Mouse (Mus musculus): ENCODE data around the gene Hebp2. TPM values are rescaled to one million over a fixed set of nuclear protein-coding genes. Genes with fewer than 3 reads are reported as not detected.

The Hebp2 gene
- polyA plus RNA-seq, 1 experiment from 2014 or later, result 25.1 TPM

- Histone ChIP-seq H3K27ac (replicated peaks; ENCODE audit: low read depth, low read length) (0 out of 2 replicates have a peak overlapping the region, but pooled peaks have one; percentile 18), H3K36me3 (ENCODE audit: control insufficient read depth, insufficient read depth, low read length) (peaks cover 31% of the 10 kb centered on the region), H3K9ac (ENCODE audit: low read depth, low read length) (no peak overlapping the region), H3K4me1 (ENCODE audit: control insufficient read depth, insufficient read depth, low read length) (peaks cover 6% of the 10 kb centered on the region; the same call in 1 of the 2 replicates), H3K27me3 (replicated peaks; ENCODE audit: control insufficient read depth, insufficient read depth, low read length) (no peaks in the 10 kb centered on the region), H3K9me3 (ENCODE audit: control insufficient read depth, low read length) (no peaks in the 10 kb centered on the region), H3K4me3 (ENCODE audit: low read depth, low read length) (no peak overlapping the region), H3K4me2 (ENCODE audit: low read depth, low read length) (no peak overlapping the region)
- DNase-seq (ENCODE audit: low spot score), result peak; percentile 58
- ATAC-seq (ENCODE audit: low read depth), result peak; percentile 41; the same call in 1 of the 2 replicates
- WGBS, result 64% methylated on average over 20 of the region's 20 CpGs
These were observed 18.8 kb downstream of the Hebp2 start for GRCm38 (mm10) chr10:18526851-18527675.

GRCm38 (mm10) chr10:18526184-18526850 lies 19.6 kb downstream of the Hebp2 start:
- no peak for DNase-seq (ENCODE audit: low spot score)
- Histone ChIP-seq H3K9ac (ENCODE audit: low read depth, low read length) (no peak overlapping the region), H3K4me1 (ENCODE audit: control insufficient read depth, insufficient read depth, low read length) (peaks cover 6% of the 10 kb centered on the region; the same call in 1 of the 2 replicates), H3K4me3 (ENCODE audit: low read depth, low read length) (no peak overlapping the region), H3K27ac (replicated peaks; ENCODE audit: low read depth, low read length) (0 out of 2 replicates have a peak overlapping the region, but pooled peaks have one; percentile 18), H3K9me3 (ENCODE audit: control insufficient read depth, low read length) (no peaks in the 10 kb centered on the region), H3K27me3 (replicated peaks; ENCODE audit: control insufficient read depth, insufficient read depth, low read length) (no peaks in the 10 kb centered on the region), H3K36me3 (ENCODE audit: control insufficient read depth, insufficient read depth, low read length) (peaks cover 24% of the 10 kb centered on the region), H3K4me2 (ENCODE audit: low read depth, low read length) (no peak overlapping the region)
- WGBS, result 74% methylated on average over 21 of the region's 22 CpGs
- ATAC-seq (ENCODE audit: low read depth), result peak; percentile 9; the same call in 1 of the 2 replicates

GRCm38 (mm10) chr10:18525726-18526125 lies 20.1 kb downstream of the Hebp2 start:
- no peak overlapping the region for H3K4me2 ChIP-seq (ENCODE audit: low read depth, low read length)
- no peak overlapping the region for H3K4me3 ChIP-seq (ENCODE audit: low read depth, low read length)
- ATAC-seq (ENCODE audit: low read depth), result no peak
- H3K4me1 ChIP-seq (ENCODE audit: control insufficient read depth, insufficient read depth, low read length), result peaks cover 6% of the 10 kb centered on the region; the same call in 1 of the 2 replicates
- no peak overlapping the region for H3K27ac ChIP-seq (replicated peaks; ENCODE audit: low read depth, low read length)
- no peak for DNase-seq (ENCODE audit: low spot score)
- peaks cover 18% of the 10 kb centered on the region for H3K36me3 ChIP-seq (ENCODE audit: control insufficient read depth, insufficient read depth, low read length)
- H3K27me3 ChIP-seq (replicated peaks; ENCODE audit: control insufficient read depth, insufficient read depth, low read length), result no peaks in the 10 kb centered on the region
- 30% methylated on average over 9 of the region's 9 CpGs for WGBS
- no peaks in the 10 kb centered on the region for H3K9me3 ChIP-seq (ENCODE audit: control insufficient read depth, low read length)
- H3K9ac ChIP-seq (ENCODE audit: low read depth, low read length), result no peak overlapping the region

- no peak for ATAC-seq (ENCODE audit: low read depth)
- WGBS, result 76% methylated on average over 15 of the region's 15 CpGs
These were observed 20.6 kb downstream of the Hebp2 start for GRCm38 (mm10) chr10:18525311-18525710.

GRCm38 (mm10) chr10:18522556-18522955 lies 23.3 kb downstream of the Hebp2 start:
- DNase-seq (ENCODE audit: low spot score) (no peak), ATAC-seq (ENCODE audit: low read depth) (no peak)
- Histone ChIP-seq H3K9me3 (ENCODE audit: control insufficient read depth, low read length) (no peaks in the 10 kb centered on the region), H3K9ac (ENCODE audit: low read depth, low read length) (no peak overlapping the region), H3K27ac (replicated peaks; ENCODE audit: low read depth, low read length) (no peak overlapping the region), H3K27me3 (replicated peaks; ENCODE audit: control insufficient read depth, insufficient read depth, low read length) (no peaks in the 10 kb centered on the region), H3K4me3 (ENCODE audit: low read depth, low read length) (no peak overlapping the region), H3K4me1 (ENCODE audit: control insufficient read depth, insufficient read depth, low read length) (peaks cover 6% of the 10 kb centered on the region; the same call in 1 of the 2 replicates), H3K36me3 (ENCODE audit: control insufficient read depth, insufficient read depth, low read length) (peaks cover 18% of the 10 kb centered on the region), H3K4me2 (ENCODE audit: low read depth, low read length) (no peak overlapping the region)
- 75% methylated on average over 2 of the region's 2 CpGs for WGBS

More at GRCm38 (mm10) chr10:18525311-18525710, 20.6 kb downstream of the Hebp2 start:
- Histone ChIP-seq H3K27me3 (replicated peaks; ENCODE audit: control insufficient read depth, insufficient read depth, low read length) (no peaks in the 10 kb centered on the region), H3K4me1 (ENCODE audit: control insufficient read depth, insufficient read depth, low read length) (peaks cover 6% of the 10 kb centered on the region; the same call in 1 of the 2 replicates), H3K4me2 (ENCODE audit: low read depth, low read length) (no peak overlapping the region), H3K9me3 (ENCODE audit: control insufficient read depth, low read length) (no peaks in the 10 kb centered on the region), H3K9ac (ENCODE audit: low read depth, low read length) (no peak overlapping the region), H3K36me3 (ENCODE audit: control insufficient read depth, insufficient read depth, low read length) (peaks cover 18% of the 10 kb centered on the region), H3K4me3 (ENCODE audit: low read depth, low read length) (no peak overlapping the region), H3K27ac (replicated peaks; ENCODE audit: low read depth, low read length) (no peak overlapping the region)
- DNase-seq (ENCODE audit: low spot score), result no peak

- peaks cover 9% of the 10 kb centered on the region; the same call in 1 of the 2 replicates for H3K4me1 ChIP-seq (ENCODE audit: control insufficient read depth, insufficient read depth, low read length)
- no peaks in the 10 kb centered on the region for H3K9me3 ChIP-seq (ENCODE audit: control insufficient read depth, low read length)
- no peak for DNase-seq (ENCODE audit: low spot score)
- no peak overlapping the region for H3K9ac ChIP-seq (ENCODE audit: low read depth, low read length)
- no peak for ATAC-seq (ENCODE audit: low read depth)
- WGBS, result 82% methylated on average over 11 of the region's 11 CpGs
- 0 out of 2 replicates have a peak, but pooled peaks cover 7% of the 10 kb centered on the region for H3K36me3 ChIP-seq (ENCODE audit: control insufficient read depth, insufficient read depth, low read length)
- no peak overlapping the region for H3K27ac ChIP-seq (replicated peaks; ENCODE audit: low read depth, low read length)
- no peaks in the 10 kb centered on the region for H3K27me3 ChIP-seq (replicated peaks; ENCODE audit: control insufficient read depth, insufficient read depth, low read length)
- no peak overlapping the region for H3K4me3 ChIP-seq (ENCODE audit: low read depth, low read length)
- no peak overlapping the region for H3K4me2 ChIP-seq (ENCODE audit: low read depth, low read length)
These were observed 34.4 kb downstream of the Hebp2 start for GRCm38 (mm10) chr10:18511496-18511895.

- Histone ChIP-seq H3K9ac (ENCODE audit: low read depth, low read length) (no peak overlapping the region), H3K4me2 (ENCODE audit: low read depth, low read length) (no peak overlapping the region), H3K4me1 (ENCODE audit: control insufficient read depth, insufficient read depth, low read length) (peaks cover 17% of the 10 kb centered on the region; the same call in 1 of the 2 replicates), H3K9me3 (ENCODE audit: control insufficient read depth, low read length) (no peaks in the 10 kb centered on the region), H3K27me3 (replicated peaks; ENCODE audit: control insufficient read depth, insufficient read depth, low read length) (no peaks in the 10 kb centered on the region), H3K4me3 (ENCODE audit: low read depth, low read length) (no peak overlapping the region), H3K27ac (replicated peaks; ENCODE audit: low read depth, low read length) (no peak overlapping the region), H3K36me3 (ENCODE audit: control insufficient read depth, insufficient read depth, low read length) (0 out of 2 replicates have a peak, but pooled peaks cover 7% of the 10 kb centered on the region)
- DNase-seq (ENCODE audit: low spot score) (no peak), ATAC-seq (ENCODE audit: low read depth) (no peak)
- WGBS, result 89% methylated on average over 3 of the region's 3 CpGs
These were observed 35.2 kb downstream of the Hebp2 start for GRCm38 (mm10) chr10:18510663-18511062.

GRCm38 (mm10) chr10:18508586-18508985 lies 37.3 kb downstream of the Hebp2 start:
- Histone ChIP-seq H3K4me3 (ENCODE audit: low read depth, low read length) (no peak overlapping the region), H3K27ac (replicated peaks; ENCODE audit: low read depth, low read length) (no peak overlapping the region), H3K9me3 (ENCODE audit: control insufficient read depth, low read length) (no peaks in the 10 kb centered on the region), H3K4me2 (ENCODE audit: low read depth, low read length) (no peak overlapping the region), H3K4me1 (ENCODE audit: control insufficient read depth, insufficient read depth, low read length) (peaks cover 23% of the 10 kb centered on the region; the same call in 1 of the 2 replicates), H3K36me3 (ENCODE audit: control insufficient read depth, insufficient read depth, low read length) (0 out of 2 replicates have a peak, but pooled peaks cover 7% of the 10 kb centered on the region), H3K27me3 (replicated peaks; ENCODE audit: control insufficient read depth, insufficient read depth, low read length) (no peaks in the 10 kb centered on the region), H3K9ac (ENCODE audit: low read depth, low read length) (no peak overlapping the region)
- peak; percentile 58; the same call in 1 of the 2 replicates for ATAC-seq (ENCODE audit: low read depth)
- 100% methylated on average over 1 of the region's 1 CpGs for WGBS
- peak; percentile 33 for DNase-seq (ENCODE audit: low spot score)

Data from embryonic facial prominence, embryonic 14.5 days (tissue).